Mouse (Mus musculus) E14TG2a.4 (cell line): ENCODE data around the gene Mlh3.

Experiments
- CTCF ChIP-seq: conservative IDR thresholded peaks from 2 replicates; pipeline ENCODE4 v1.5.1; 2014; ENCODE audit warnings: low read length
- NANOG ChIP-seq: IDR thresholded peaks from 2 replicates; pipeline ENCODE4 v1.6.1; 2014; ENCODE audit warnings: borderline replicate concordance, low read length, mixed read lengths

DNA sequence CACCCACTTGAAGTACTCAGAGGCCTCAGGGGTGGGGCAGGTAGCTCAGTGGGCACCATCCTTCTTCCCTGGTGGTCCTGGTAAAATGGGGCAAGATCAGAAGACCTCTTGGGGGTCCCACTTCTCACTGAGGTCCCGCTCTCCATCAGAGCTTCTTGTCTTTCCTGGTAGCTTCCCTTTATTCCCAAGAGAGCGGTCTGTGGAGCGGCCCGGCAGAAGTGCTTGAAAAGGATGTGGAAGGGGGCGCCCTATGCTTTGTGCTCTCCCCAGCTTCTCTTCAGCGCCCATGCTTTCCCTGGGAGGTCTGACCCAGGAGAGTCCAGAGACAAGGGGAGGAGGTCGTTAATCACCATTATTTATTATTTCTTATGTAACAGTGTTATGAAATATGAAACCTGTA, 73.0 kb downstream of the Mlh3 start:
- TF ChIP-seq CTCF = no peak
- no peak for TF ChIP-seq NANOG
